Mouse (Mus musculus) NIH3T3 (cell line): Measurements from ENCODE around the gene Fgf7.

Experiments
- DNase-seq: peaks from one replicate; pipeline ENCODE4 v3.0.0-alpha.2; 2012; ENCODE audit warnings: low read depth

Gene Fgf7

DNA sequence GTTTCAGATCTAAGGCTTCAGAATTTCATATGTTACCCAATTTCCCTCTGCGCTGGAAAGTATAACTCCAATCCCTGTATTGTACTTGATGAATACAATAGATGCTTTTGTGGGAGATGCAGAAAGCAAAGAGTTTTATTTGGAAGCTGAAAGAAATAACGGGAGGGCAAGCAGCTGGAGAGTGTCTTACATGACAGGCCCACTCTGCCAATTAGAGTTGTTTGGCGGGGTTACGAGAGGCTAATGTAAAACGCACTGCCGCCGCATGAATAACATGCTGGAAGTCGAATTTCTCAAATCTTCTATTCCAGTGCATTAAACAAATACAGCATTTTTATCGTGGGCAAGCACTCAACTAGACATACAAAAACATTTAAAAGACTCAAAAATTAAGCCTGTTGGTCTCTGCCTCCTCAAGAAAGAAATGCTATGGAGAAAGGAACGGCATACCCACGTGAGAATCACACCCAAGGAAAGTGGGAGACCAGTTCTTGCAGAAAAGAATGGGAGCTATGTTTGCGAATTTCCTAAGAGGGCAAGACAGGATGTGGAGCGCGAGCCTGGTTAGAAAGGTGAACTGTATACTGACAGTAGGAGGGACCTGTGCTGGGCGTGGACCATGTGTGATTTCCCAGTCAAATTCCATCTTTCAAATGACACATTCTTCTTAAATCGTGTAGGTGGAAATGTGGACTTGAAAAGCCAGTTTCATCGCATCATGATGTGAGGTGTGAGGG lies 26.7 kb downstream of the Fgf7 start:
- DNase-seq = no peak

DNA sequence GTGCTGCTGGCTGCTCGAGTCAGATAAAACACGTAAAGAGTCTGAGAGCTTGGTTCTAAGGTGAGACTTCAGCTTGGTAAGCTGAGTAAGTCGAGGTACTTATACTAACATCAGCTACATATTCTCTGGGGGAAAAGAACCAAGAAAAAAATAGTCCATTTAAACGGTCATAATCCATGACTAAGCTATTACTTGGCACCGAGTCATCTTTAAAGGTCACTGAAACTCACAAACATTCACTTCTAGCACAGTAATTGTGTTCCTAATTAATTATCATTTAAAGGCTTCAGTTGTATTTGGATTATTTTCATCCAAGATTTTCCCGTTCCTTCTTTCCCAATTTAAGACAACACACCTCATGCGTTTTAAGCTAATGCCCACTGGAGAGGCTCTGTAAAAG lies 28.4 kb downstream of the Fgf7 start:
- peak; percentile 67 for DNase-seq

DNA sequence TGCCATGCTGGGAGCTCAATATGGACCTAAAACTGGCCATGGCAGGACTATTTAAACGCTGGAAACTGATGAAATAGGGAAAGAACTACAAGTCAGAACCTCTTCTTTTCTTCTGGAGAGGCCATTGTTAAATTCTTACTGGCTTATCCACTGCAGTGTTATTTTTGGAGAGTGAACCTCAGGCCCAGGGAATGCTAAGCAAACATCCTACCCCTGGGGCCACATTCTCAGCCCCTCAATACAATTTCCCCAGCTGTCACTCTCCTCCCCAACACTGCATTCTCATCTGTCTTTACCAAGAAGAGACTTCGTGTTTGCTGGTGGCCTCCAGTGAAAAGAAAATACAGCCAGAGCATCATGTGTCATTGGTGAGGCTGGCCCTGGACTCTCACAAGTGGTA lies 30.4 kb downstream of the Fgf7 start:
- peak; percentile 41 for DNase-seq

DNA sequence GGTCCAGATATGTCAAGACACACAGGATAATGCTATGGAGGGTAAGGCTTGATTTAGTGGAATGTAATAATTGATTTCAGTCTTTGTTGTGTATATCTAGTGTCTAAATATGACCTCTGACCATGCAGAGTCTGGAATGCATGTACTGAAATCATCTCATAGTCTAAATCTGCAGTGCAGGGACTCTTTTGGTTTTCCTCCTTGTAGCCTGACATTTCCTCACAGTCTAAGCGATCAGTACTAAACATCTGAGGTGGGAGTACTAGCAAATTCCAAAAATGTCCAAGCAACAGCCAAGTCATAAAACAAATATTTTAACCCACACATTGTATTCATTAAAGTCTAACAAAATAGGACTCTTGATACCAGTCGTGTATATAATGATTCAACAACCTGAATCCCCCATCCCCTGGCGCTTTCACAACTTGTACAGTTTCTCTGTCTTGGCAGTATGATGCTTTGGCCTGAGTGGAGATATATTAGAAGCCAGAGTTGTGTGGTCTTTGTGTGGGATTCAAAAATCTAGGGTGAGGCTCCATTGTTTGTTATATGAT lies 30.9 kb downstream of the Fgf7 start:
- DNase-seq = peak; percentile 85

DNA sequence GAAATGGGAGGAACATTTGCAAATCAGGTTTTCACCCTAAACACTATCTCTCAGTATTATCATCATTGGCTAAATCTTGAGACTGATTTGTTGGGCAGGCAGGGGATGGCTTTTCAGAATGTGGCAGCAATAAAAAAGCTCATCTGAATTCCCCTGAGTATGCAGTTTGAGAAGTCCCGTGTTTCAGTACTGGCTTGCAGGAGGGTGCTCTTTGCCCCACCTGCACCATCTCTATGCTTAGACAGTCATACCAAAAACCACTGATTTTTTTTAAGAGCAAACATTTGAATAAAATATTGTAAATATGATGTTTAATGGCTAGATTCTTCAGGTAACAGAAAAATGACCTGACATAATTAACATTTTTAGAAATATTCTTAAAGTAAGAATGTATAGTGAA lies 35.3 kb downstream of the Fgf7 start:
- no peak for DNase-seq

DNA sequence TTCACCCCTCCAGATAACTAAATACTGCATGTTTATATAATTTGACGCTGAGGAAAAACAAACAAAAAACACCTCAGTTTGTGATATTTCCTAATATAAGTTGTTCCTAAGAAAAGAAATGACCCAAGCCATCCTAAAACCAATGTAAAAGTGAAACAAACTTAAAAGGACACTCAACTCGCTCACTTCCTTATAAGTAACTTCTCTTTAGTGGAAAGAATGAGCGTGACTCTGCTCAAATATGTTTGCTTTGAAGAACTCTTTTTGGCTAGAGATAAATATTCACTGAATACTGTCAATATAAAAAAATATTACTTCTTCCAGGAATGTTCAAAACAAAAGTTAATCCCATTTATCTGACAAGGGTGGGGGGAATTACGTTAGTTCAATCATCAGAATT lies 39.3 kb downstream of the Fgf7 start:
- no peak for DNase-seq

DNA sequence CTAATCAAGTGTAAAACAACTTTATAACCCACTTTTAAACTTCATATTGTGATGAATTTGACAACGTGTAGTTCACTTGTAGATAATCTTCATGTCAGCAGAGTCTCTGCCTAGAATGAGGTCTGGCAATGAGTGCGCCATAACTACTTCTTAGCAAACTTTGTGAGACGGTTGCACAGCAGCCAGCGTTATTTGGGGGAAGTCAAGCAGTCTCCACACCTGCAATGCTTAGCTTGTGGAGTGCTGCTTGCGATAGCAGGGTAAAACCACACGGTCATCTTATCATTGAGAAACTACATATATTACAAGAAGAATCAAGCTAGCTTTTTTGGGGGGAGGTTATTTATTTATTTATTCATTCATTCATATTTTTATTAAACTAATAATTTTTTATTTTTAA lies 42.0 kb downstream of the Fgf7 start:
- no peak for DNase-seq

DNA sequence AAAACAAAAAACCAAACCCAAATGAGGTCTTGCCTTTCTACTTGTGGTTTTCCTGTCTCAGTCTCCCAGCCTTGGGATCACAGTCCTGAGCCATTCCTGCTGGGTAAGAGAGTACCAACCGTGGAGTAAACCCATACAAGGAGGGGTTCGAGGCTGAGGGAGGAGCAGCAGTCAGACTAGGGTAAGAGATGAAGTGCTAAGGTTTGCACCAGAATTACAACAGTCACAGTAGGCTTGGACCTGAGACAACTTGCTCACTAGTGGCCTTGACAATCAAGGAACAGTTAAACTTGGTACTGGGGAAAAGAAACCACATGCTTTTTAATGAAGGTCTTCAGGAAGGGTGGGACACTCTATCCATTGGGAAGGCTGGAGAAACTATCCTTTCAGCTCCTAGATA lies 44.6 kb downstream of the Fgf7 start:
- DNase-seq = no peak

DNA sequence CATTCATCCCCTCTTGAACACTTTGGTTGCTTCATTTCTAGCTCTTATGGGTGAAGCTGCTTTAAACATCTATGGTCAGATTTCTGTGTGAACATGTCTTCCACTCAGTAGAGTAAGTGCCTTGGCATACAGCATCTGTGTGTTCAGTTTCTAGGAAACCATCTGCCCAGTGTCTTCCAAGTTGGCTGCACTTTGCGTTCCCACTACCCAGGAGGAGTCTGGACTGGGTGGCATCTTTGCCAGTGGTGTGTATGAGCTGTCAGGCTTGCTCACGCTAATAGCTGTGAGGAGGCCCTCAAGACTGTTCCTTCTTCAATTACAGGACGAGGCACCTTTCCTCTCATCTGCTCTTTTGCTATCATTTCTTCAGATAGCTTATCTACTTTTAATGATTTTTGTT lies 49.9 kb downstream of the Fgf7 start:
- no peak for DNase-seq

DNA sequence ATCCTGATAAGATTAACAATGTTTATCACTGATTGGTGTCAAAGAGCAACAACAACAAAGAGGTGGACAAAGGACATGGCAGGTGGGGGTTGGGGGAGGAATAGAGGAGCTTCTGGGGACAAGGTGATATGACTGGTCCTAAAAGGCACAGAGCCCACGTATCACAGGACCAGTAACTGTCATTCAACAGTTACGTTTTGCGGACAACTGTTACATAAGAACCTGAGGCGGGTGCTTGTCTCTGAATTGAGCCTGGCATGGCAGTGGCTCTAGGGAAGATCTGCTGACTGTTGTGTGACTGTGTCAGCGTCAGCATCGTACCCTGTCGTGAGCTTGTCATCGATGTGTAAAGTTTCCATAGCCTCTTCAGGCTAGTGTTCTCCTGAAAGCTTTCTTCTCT lies 51.7 kb downstream of the Fgf7 start:
- DNase-seq = no peak

DNA sequence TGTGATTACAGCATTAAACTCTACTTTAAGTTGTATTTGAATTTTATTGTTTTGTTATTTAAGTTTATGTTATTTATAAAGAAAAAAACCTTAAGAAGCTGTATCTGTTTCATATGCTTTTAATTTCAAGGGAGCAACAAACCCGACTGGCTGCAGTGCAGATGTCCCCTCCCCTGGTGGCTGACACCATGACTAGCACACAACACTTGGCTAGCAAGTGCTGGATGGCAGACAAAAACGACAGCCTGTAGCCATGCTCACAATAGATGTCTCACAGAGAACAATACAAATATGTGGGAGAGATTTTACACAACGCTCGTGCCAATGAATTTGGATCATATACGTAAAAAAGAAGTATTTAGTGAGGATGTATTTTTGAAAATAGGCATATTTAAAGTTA lies 56.0 kb downstream of the Fgf7 start:
- no peak for DNase-seq

DNA sequence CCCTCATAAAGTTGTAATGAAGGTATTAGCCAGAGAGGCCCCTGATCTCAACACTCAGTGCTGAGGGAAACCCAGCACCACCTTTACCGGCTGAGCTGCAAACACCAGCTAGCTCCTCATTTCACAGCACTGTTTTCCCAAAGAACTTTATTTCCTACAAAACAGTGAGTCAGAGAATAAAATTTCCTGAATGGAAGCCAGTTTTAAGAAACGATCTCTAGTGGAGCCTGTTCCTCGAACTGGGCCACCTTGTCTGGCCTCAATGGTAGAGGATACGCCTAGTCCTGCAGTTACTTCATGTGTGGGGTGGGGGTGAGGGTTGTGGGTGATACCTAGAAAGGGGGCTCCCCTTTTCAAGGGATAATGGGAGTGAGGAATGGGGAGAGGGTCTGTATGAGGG lies 60.2 kb downstream of the Fgf7 start:
- DNase-seq = peak; percentile 60
